Mouse (Mus musculus) forebrain, embryonic 13.5 days (tissue): ENCODE data around the gene Gm14744. TPM values are rescaled to one million over a fixed set of nuclear protein-coding genes. Genes with fewer than 3 reads are reported as not detected.
"Not testable (repeated sequence)": the region's sequence is repeated elsewhere in the genome, so short reads cannot be mapped to it uniquely, and the experiment has no call there.

Experiments used
- ATAC-seq: fragments of 200-750 bp; cut with Nextera tagmentation; 2 replicates; pipeline ENCODE4 v1.8.0; 2017
- H3K27ac ChIP-seq: fragments of 300-500 bp; sonication (generic); 2 replicates; pipeline ENCODE4 v1.5.1; 2015; ENCODE audit warnings: inconsistent platforms, mild to moderate bottlenecking, moderate library complexity
- H3K27me3 ChIP-seq: fragments of 300-500 bp; sonication (generic); 2 replicates; pipeline ENCODE4 v1.6.1; 2015; ENCODE audit warnings: mild to moderate bottlenecking, inconsistent platforms
- H3K36me3 ChIP-seq: fragments of 300-500 bp; sonication (generic); 2 replicates; pipeline ENCODE4 v1.6.1; 2015; ENCODE audit warnings: mild to moderate bottlenecking, inconsistent platforms; ENCODE audit not compliant: poor library complexity, severe bottlenecking
- H3K4me1 ChIP-seq: fragments of 300-500 bp; sonication (generic); 2 replicates; pipeline ENCODE4 v1.6.1; 2015; ENCODE audit warnings: inconsistent platforms
- H3K4me2 ChIP-seq: fragments of 300-500 bp; sonication (generic); 2 replicates; pipeline ENCODE4 v1.6.1; 2015; ENCODE audit warnings: inconsistent platforms, mild to moderate bottlenecking, moderate library complexity
- H3K4me3 ChIP-seq: fragments of 300-500 bp; sonication (generic); 2 replicates; pipeline ENCODE4 v1.5.1; 2015; ENCODE audit warnings: mild to moderate bottlenecking, inconsistent platforms
- H3K9ac ChIP-seq: fragments of 300-500 bp; sonication (generic); 2 replicates; pipeline ENCODE4 v1.6.1; 2015; ENCODE audit warnings: mild to moderate bottlenecking, inconsistent platforms
- H3K9me3 ChIP-seq: fragments of 300-500 bp; sonication (generic); replicated peaks from 2 replicates; pipeline ENCODE4 v1.6.1; 2016; ENCODE audit warnings: inconsistent platforms
- WGBS: fragments of 180-500 bp; shearing (Covaris S2); methylation state at CpG from one replicate; pipeline ENCODE4 v1.1.7; 2015; 5-methylcytosine and 5-hydroxymethylcytosine counted together
- polyA plus RNA-seq: library from polyadenylated mRNA; unstranded; fragments of >200 nt; fragmentation: Nextera tagmentation; extraction: Ambion mirVana; gene quantifications from 2 replicates; pipeline ENCODE4 v1.2.1, GENCODE M21; 2015

The Gm14744 gene
- not detected in 2 replicates for polyA plus RNA-seq

DNA sequence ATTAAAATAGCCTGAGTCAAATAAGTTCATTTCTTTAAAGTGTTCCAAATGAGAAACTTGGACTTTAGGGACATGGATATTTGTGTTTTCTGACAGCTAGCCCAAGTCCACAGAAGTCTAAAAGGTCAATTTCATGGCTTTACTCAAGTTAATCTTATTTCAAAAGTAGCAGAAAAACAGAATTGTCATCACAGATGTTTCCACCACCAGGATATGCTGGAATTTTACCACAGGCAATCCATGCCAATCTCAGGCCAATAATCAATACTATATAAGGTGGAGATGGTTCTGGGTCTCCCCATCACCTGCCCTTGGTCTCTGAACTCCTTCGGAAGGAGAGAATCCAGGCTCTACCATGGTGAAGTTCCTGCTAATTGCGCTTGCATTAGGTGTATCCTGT is at the start of gene Gm14744:
Gm14744 (plus strand) TSS at position 301 of the 400 bp plus-strand sequence.
- not testable (repeated sequence) for H3K36me3 ChIP-seq, H3K4me2 ChIP-seq, H3K4me1 ChIP-seq, H3K9me3 ChIP-seq, H3K27me3 ChIP-seq, ATAC-seq, H3K9ac ChIP-seq, H3K27ac ChIP-seq, H3K4me3 ChIP-seq
- 94% methylated on average over 2 of the region's 2 CpGs for WGBS

DNA sequence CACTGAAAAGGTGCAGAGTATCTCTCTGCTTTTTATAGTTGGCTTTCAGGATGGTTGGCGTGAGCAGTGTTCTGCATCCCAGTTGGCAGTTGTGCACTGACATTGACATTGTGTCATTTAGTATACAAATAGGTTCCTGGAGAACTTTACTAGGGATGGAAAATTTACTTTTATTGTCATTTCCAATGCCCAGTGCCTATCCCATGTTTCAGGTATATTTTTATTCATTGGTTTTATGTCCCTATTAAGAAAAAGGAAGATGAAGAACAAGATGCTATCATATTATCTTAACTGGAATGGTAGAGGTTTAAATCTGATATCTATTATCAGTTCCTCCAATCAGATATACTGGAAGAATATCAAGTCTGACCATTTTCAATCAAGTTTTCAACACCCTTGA is 11.0 kb upstream of the Gm14744 start, which contains the start of gene Pbsn:
Pbsn (minus strand) TSS at position 101 of the 400 bp plus-strand sequence.
- Histone ChIP-seq H3K9ac (no peak within 1 kb of the TSS), H3K36me3 (no peaks in the 10 kb centered on the region), H3K4me1 (no peaks in the 10 kb centered on the region), H3K27ac (no peak within 1 kb of the TSS), H3K4me3 (no peak within 1 kb of the TSS), H3K9me3 (no peaks in the 10 kb centered on the region), H3K4me2 (no peak within 1 kb of the TSS), H3K27me3 (no peaks in the 10 kb centered on the region)
- no peak for ATAC-seq
- 86% methylated on average over 1 of the region's 1 CpGs for WGBS

DNA sequence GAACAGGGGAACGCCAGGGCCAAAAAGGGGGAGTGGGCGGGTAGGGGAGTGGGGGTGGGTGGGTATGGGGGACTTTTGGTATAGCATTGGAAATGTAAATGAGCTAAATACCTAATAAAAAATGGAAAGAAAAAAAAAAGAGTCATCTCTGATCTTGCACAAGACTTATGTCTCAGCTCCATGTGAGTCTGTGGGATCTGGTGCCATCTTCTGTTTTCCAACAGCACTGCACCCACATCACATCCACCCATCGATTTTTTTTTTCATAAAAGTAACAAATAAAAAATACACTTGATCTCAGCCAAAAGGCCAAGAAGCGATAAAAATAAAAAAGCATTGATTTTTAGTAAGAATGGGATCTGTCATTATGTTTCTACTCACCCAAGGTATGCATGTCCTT is 15.5 kb downstream of the Gm14744 start:
- 57% methylated on average over 2 of the region's 4 CpGs for WGBS

More for the DNA sequence above, 15.5 kb downstream of the Gm14744 start:
- ATAC-seq, H3K4me3 ChIP-seq, H3K27me3 ChIP-seq, H3K9ac ChIP-seq, H3K4me1 ChIP-seq, H3K27ac ChIP-seq, H3K4me2 ChIP-seq, H3K9me3 ChIP-seq, H3K36me3 ChIP-seq: not testable (repeated sequence)

Other genes with a start within 250 kb of the Gm14744 start
- 25.6 and 26.3 TPM in 2 replicates for gene Prkx, start 68.5 kb upstream of the Gm14744 start, polyA plus RNA-seq
- not detected in 2 replicates for gene Pbsn, start 11.1 kb upstream of the Gm14744 start, polyA plus RNA-seq
- gene 5430402E10Rik, start 60.3 kb downstream of the Gm14744 start, polyA plus RNA-seq = not detected in 2 replicates
- not detected in 2 replicates for gene Obp1a, start 226.6 kb downstream of the Gm14744 start, polyA plus RNA-seq